Mouse (Mus musculus): ENCODE measurements around the gene Asb2. TPM values are rescaled to one million over a fixed set of nuclear protein-coding genes. Genes with fewer than 3 reads are reported as not detected.

Asb2 gene
- polyA plus RNA-seq, 1 experiment from 2014 or later, result 0.57 TPM

- 20% methylated on average over 3 of the region's 3 CpGs for WGBS
These were observed 49.1 kb downstream of the Asb2 start for GRCm38 (mm10) chr12:103306720-103307119.

GRCm38 (mm10) chr12:103306224-103306623 lies 49.6 kb downstream of the Asb2 start:
- no peak overlapping the region for H3K4me3 ChIP-seq
- peaks cover 6% of the 10 kb centered on the region; the same call in 1 of the 2 replicates for H3K4me1 ChIP-seq
- DNase-seq (ENCODE audit: extremely low spot score, low spot score), result no peak
- no peak overlapping the region for H3K27ac ChIP-seq
- peaks cover 5% of the 10 kb centered on the region; the same call in 1 of the 2 replicates for H3K36me3 ChIP-seq (replicated peaks)
- WGBS, result 47% methylated on average over 2 of the region's 2 CpGs
- H3K9me3 ChIP-seq, result peaks cover 7% of the 10 kb centered on the region
- peaks cover 7% of the 10 kb centered on the region for H3K27me3 ChIP-seq (ENCODE audit: poor library complexity, severe bottlenecking)

More at GRCm38 (mm10) chr12:103306720-103307119, 49.1 kb downstream of the Asb2 start:
- DNase-seq (ENCODE audit: extremely low spot score, low spot score), result peak; percentile 49
- H3K4me1 ChIP-seq, result peaks cover 9% of the 10 kb centered on the region
- peaks cover 5% of the 10 kb centered on the region; the same call in 1 of the 2 replicates for H3K36me3 ChIP-seq (replicated peaks)
- no peak overlapping the region for H3K27ac ChIP-seq
- peaks cover 7% of the 10 kb centered on the region for H3K9me3 ChIP-seq
- H3K27me3 ChIP-seq (ENCODE audit: poor library complexity, severe bottlenecking), result peaks cover 12% of the 10 kb centered on the region
- no peak overlapping the region for H3K4me3 ChIP-seq

DNA sequence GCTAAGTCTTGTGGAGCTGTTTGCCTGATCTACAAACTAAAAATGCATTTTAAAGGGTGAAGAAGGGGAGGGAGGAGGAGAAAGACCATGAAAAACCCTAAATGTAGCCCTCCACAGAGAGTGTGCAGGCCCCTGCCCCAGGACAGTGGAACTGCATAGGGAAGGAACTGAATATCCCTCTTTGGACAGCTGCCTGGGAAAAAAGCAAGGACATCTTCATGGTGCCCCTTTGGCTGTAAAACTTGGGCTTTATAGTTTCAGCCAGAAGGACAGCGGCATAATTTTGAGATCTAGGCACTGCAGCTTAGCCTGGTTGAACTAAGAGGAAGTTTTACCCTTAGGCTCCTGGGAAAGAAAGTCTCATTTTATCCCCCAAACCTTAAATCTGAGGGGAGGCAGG lies 52.8 kb downstream of the Asb2 start:
- 95% methylated on average over 1 of the region's 1 CpGs for WGBS
- no peak overlapping the region for H3K27ac ChIP-seq
- no peaks in the 10 kb centered on the region for H3K9me3 ChIP-seq
- no peak for DNase-seq (ENCODE audit: extremely low spot score, low spot score)
- H3K4me1 ChIP-seq, result no peaks in the 10 kb centered on the region
- H3K4me3 ChIP-seq, result no peak overlapping the region
- no peaks in the 10 kb centered on the region for H3K27me3 ChIP-seq (ENCODE audit: poor library complexity, severe bottlenecking)
- no peaks in the 10 kb centered on the region for H3K36me3 ChIP-seq (replicated peaks)

- Histone ChIP-seq H3K27me3 (ENCODE audit: poor library complexity, severe bottlenecking) (no peaks in the 10 kb centered on the region), H3K4me1 (no peaks in the 10 kb centered on the region), H3K27ac (no peak overlapping the region), H3K4me3 (no peak overlapping the region), H3K9me3 (no peaks in the 10 kb centered on the region), H3K36me3 (replicated peaks) (no peaks in the 10 kb centered on the region)
- WGBS, result 45% methylated on average over 2 of the region's 2 CpGs
- peak; percentile 66 for DNase-seq (ENCODE audit: extremely low spot score, low spot score)
These were observed 54.2 kb downstream of the Asb2 start for GRCm38 (mm10) chr12:103301645-103302044.

DNA sequence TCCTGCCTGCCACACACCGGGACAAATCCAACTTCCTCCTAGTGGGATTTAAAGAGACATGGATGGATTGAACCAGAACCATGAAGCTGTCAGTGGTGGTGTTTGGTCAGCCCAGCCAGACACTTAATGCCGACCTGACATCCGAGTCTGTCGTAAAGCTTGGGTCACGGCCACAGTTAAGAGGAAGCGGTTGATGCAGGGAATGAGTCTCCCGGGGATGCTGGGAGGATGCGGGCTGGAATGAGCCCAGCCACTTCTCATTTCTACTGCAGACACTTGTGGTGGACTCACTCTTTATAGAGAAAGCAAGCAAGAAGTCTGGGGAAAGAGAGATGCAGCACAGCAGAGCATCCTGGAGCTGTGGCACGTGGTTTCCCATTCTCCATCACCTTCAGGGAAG lies 55.3 kb downstream of the Asb2 start:
- H3K27ac ChIP-seq, result no peak overlapping the region
- H3K9me3 ChIP-seq, result no peaks in the 10 kb centered on the region
- H3K4me1 ChIP-seq, result 0 out of 2 replicates have a peak, but pooled peaks cover 5% of the 10 kb centered on the region
- WGBS, result 88% methylated on average over 9 of the region's 9 CpGs
- DNase-seq (ENCODE audit: extremely low spot score, low spot score), result no peak
- no peaks in the 10 kb centered on the region for H3K27me3 ChIP-seq (ENCODE audit: poor library complexity, severe bottlenecking)
- H3K4me3 ChIP-seq, result no peak overlapping the region
- H3K36me3 ChIP-seq (replicated peaks), result no peaks in the 10 kb centered on the region

DNA sequence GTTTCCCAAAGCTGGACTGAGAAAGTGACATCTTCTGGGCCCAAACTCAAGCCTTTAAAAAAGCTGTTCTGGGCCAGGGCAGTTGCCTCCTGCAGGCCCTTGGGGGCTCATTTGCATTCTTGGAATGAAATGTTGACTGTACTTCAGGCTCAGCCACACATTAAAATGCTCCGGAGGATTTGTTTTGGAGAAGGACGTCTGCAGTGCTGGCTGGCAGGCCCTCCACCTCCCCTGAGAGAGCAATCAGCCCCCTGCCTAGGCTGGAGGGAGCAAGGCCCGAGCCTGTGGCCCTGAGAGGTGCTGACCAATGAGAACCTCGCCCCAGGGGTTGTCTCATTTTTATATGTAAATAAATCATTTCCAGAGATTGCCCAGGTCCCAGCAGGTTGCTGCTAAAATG lies 59.5 kb downstream of the Asb2 start:
- Histone ChIP-seq H3K36me3 (replicated peaks) (no peaks in the 10 kb centered on the region), H3K4me3 (no peak overlapping the region), H3K4me1 (peaks cover 10% of the 10 kb centered on the region; the same call in 1 of the 2 replicates), H3K9me3 (no peaks in the 10 kb centered on the region), H3K27me3 (ENCODE audit: poor library complexity, severe bottlenecking) (no peaks in the 10 kb centered on the region), H3K27ac (no peak overlapping the region)
- DNase-seq (ENCODE audit: extremely low spot score, low spot score), result no peak
- WGBS, result 33% methylated on average over 4 of the region's 4 CpGs

DNA sequence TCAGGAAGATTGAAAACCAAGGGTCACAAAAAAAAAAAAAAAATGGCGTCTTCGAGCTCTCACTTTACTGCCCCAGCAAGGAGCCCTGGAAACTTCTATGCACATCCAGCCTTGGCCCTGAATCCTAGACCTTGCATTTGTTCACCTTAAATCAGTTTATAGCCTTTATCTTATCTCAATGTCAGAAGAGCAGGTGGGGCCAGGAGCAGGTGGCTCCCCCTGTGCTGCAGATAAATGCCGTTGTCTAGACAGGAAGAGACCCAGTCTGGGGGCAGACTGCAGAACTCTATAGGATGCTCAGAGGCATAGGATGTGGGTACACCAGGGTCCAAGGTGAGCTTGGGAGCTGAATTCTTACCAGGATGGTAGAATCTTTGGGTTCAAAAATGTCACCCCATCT lies 63.4 kb downstream of the Asb2 start:
- H3K27ac ChIP-seq, result no peak overlapping the region
- WGBS, result 93% methylated on average over 3 of the region's 3 CpGs

DNA sequence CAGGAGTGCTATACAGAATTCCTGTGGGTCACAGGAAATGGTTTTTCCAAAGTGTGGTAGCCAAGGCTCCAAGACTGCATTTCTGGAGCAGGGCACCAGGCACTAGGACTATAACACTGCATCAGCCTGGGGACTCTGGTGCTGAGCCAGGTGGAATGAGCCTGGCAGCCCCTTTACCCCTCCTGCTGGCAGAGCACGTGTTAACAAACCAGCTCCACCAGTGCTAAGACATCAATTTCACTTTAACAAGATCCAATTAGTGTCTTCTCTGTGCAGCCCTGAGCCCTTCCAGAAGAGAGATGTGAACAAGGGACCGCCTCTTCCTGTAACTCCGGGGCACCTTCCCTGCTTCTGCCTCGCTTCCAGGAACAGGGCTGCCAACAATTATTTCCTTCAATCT lies 68.5 kb downstream of the Asb2 start:
- DNase-seq (ENCODE audit: extremely low spot score, low spot score), result no peak
- Histone ChIP-seq H3K27me3 (ENCODE audit: poor library complexity, severe bottlenecking) (no peaks in the 10 kb centered on the region), H3K27ac (no peak overlapping the region), H3K9me3 (no peaks in the 10 kb centered on the region), H3K4me1 (peaks cover 12% of the 10 kb centered on the region), H3K36me3 (replicated peaks) (no peaks in the 10 kb centered on the region), H3K4me3 (no peak overlapping the region)
- WGBS, result 73% methylated on average over 4 of the region's 4 CpGs

More for the DNA sequence above, 63.4 kb downstream of the Asb2 start:
- no peak for DNase-seq (ENCODE audit: extremely low spot score, low spot score)
- H3K36me3 ChIP-seq (replicated peaks), result no peaks in the 10 kb centered on the region
- H3K9me3 ChIP-seq, result no peaks in the 10 kb centered on the region
- peaks cover 10% of the 10 kb centered on the region; the same call in 1 of the 2 replicates for H3K4me1 ChIP-seq
- no peaks in the 10 kb centered on the region for H3K27me3 ChIP-seq (ENCODE audit: poor library complexity, severe bottlenecking)
- H3K4me3 ChIP-seq, result no peak overlapping the region

DNA sequence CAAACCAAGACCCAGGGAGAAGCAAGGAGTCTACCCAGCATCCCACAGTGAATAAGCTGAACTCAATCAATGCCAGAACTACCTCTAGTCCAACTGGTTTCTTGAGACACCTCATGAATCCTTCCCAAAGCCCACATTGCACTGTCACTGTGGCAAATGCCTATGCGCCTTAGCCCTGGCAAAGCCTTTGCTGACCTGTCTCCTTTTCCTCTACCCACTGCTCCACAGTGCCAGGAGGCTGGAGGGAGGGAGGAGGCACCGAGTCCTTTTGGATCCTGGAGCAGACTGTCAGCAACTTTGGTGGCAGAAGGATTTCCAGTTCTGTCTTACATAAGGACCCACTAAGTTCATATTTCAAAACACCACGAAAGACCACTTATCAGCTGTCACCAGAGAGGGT lies 72.4 kb downstream of the Asb2 start:
- no peak overlapping the region for H3K4me3 ChIP-seq
- H3K4me1 ChIP-seq, result peaks cover 7% of the 10 kb centered on the region; the same call in 1 of the 2 replicates
- H3K36me3 ChIP-seq (replicated peaks), result no peaks in the 10 kb centered on the region
- no peak overlapping the region for H3K27ac ChIP-seq
- no peak for DNase-seq (ENCODE audit: extremely low spot score, low spot score)
- 81% methylated on average over 3 of the region's 3 CpGs for WGBS
- no peaks in the 10 kb centered on the region for H3K27me3 ChIP-seq (ENCODE audit: poor library complexity, severe bottlenecking)
- no peaks in the 10 kb centered on the region for H3K9me3 ChIP-seq

DNA sequence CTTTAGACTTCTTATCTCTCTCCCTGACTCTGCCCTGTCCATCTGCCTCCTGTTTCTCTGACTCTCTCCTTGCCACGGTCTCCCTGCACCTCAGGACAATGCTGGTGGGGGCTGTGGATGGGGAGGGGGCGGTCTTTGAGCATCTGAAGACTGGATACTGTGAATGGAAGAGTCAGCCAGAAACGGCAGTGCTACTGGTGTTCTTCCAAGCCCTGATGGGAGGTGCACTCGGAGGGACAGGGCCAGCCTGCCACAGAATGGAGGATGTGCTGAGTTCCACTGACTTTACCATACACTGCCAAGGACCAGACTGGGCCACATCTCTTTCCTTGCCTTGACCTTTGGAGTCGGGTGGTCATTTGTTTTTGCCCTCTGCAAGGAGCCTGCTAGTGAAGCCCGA lies 72.9 kb downstream of the Asb2 start:
- Histone ChIP-seq H3K27ac (no peak overlapping the region), H3K36me3 (replicated peaks) (no peaks in the 10 kb centered on the region), H3K9me3 (peaks cover 3% of the 10 kb centered on the region), H3K4me1 (peaks cover 7% of the 10 kb centered on the region; the same call in 1 of the 2 replicates), H3K27me3 (ENCODE audit: poor library complexity, severe bottlenecking) (no peaks in the 10 kb centered on the region), H3K4me3 (no peak overlapping the region)
- 74% methylated on average over 6 of the region's 6 CpGs for WGBS
- no peak for DNase-seq (ENCODE audit: extremely low spot score, low spot score)

DNA sequence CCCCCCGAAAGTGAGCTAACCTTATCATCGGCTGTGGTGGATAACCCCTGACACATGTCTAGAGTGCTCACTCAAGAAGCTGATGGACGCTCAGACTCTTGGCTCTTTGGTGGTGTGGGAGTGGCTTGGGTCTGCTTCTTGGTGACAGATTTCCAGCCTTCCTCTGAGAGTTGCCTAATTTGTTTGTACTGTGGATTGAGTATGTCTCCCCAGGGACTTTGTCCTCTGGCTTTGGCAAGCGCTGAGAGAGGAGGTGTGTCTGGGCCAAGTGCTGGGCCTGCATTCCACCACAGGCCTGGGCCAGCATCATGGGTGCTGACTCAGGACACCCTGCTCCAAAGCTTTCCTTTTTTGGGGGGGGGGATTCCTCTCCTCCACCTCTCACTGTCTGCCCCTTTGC lies 73.9 kb downstream of the Asb2 start:
- Histone ChIP-seq H3K36me3 (replicated peaks) (no peaks in the 10 kb centered on the region), H3K27me3 (ENCODE audit: poor library complexity, severe bottlenecking) (no peaks in the 10 kb centered on the region), H3K27ac (no peak overlapping the region), H3K9me3 (peaks cover 12% of the 10 kb centered on the region), H3K4me1 (peaks cover 7% of the 10 kb centered on the region; the same call in 1 of the 2 replicates), H3K4me3 (no peak overlapping the region)
- no peak for DNase-seq (ENCODE audit: extremely low spot score, low spot score)
- 86% methylated on average over 4 of the region's 4 CpGs for WGBS

DNA sequence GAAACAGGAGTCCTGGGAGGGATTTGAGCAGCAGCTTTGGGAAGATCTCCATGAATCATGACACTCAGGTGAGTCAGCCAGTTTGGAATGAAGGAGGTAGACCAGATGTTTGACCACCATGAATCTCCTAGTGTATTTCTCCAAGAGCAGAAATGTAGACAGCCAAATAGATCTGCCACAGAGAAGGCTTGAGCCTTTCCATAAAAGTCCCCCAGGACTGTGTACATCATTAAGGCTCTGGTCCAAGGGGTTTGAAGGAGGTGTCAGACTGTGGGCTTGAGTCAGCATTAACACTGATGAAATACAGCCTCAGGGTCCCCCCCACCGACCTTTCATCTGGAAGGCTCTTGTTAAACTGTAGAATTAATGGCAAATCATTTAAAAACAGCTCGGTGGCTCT lies 74.3 kb downstream of the Asb2 start:
- Histone ChIP-seq H3K4me3 (no peak overlapping the region), H3K4me1 (peaks cover 7% of the 10 kb centered on the region; the same call in 1 of the 2 replicates), H3K36me3 (replicated peaks) (no peaks in the 10 kb centered on the region), H3K9me3 (peaks cover 12% of the 10 kb centered on the region), H3K27me3 (ENCODE audit: poor library complexity, severe bottlenecking) (no peaks in the 10 kb centered on the region), H3K27ac (no peak overlapping the region)
- no peak for DNase-seq (ENCODE audit: extremely low spot score, low spot score)
- WGBS, result 77% methylated on average over 2 of the region's 2 CpGs

- WGBS, result 93% methylated on average over 4 of the region's 4 CpGs
- no peak for DNase-seq (ENCODE audit: extremely low spot score, low spot score)
- Histone ChIP-seq H3K4me3 (no peak overlapping the region), H3K36me3 (replicated peaks) (no peaks in the 10 kb centered on the region), H3K27me3 (ENCODE audit: poor library complexity, severe bottlenecking) (no peaks in the 10 kb centered on the region), H3K9me3 (peaks cover 12% of the 10 kb centered on the region), H3K27ac (no peak overlapping the region), H3K4me1 (no peaks in the 10 kb centered on the region)
These were observed 79.4 kb downstream of the Asb2 start for GRCm38 (mm10) chr12:103276422-103276821.

DNA sequence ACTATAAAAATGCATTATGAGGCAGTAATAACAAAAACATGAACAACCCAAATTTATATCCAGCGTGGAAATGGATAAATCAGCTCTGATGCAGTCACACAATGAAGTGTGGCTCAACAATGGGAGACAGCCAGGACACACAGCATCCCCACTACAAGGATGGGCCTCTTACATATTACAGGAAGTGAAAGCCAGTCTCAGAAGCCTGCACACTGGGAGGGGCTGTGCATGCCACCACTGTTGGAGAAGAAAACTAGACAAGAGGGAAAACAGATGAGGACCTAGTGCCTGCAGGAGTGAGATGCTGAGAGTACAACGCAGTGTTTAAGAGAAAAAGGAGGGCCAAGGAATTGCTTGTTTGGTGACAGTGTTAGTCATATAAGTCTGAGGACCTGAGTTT lies 82.1 kb downstream of the Asb2 start:
- WGBS, result 88% methylated on average over 2 of the region's 2 CpGs
- Histone ChIP-seq H3K4me3 (no peak overlapping the region), H3K4me1 (no peaks in the 10 kb centered on the region), H3K27me3 (ENCODE audit: poor library complexity, severe bottlenecking) (no peaks in the 10 kb centered on the region), H3K27ac (no peak overlapping the region), H3K36me3 (replicated peaks) (no peaks in the 10 kb centered on the region), H3K9me3 (peaks cover 12% of the 10 kb centered on the region)
- no peak for DNase-seq (ENCODE audit: extremely low spot score, low spot score)

Measured in forebrain, embryonic 10.5 days (tissue).